In genomic region chr9:123844468-123844867, GRCm38 (mm10) we compare ENCODE assay signal across 20 mouse cellular contexts. TPM values are rescaled to one million over a fixed set of nuclear protein-coding genes. Genes with fewer than 3 reads are reported as not detected.
A peak's percentile ranks its signal among the peaks of the same experiment; 100 is the strongest.
DNase-seq lines count a peak whose midpoint lies in the region; ATAC-seq and TF ChIP-seq lines count a peak whose summit lies in the region.
"Had no signal": no experiment of that assay in that cellular context is flagged by ENCODE, and none has a peak within 500 bp of the region (broad histone marks: within the 10 kb centered on the region; RNA-seq: fewer than 3 reads in every experiment).

No protein-coding gene starts in this region.

- H3K9ac ChIP-seq in liver, embryonic 12.5 days: no peak overlapping the region
- no peak overlapping the region for H3K9ac ChIP-seq in stomach, postnatal 0 days (ENCODE audit: low read length)
- no peak overlapping the region for H3K9ac ChIP-seq in hindbrain, embryonic 13.5 days
- H3K9ac ChIP-seq: limb, embryonic 12.5 days; midbrain, embryonic 15.5 days had no signal

- TF ChIP-seq CTCF in gastrocnemius, adult 2 months (IDR thresholded peaks at IDR 0.05): no peak
- TF ChIP-seq CTCF in stomach, postnatal 0 days (IDR thresholded peaks at IDR 0.05; ENCODE audit: low read depth): no peak

- no peaks in the 10 kb centered on the region for H3K9me3 ChIP-seq in megakaryocyte, embryonic 14.5 days
- H3K9me3 ChIP-seq in liver, embryonic 12.5 days (replicated peaks): no peaks in the 10 kb centered on the region
- no peaks in the 10 kb centered on the region for H3K9me3 ChIP-seq in stomach, postnatal 0 days (ENCODE audit: control insufficient read depth, low read length)
- no peaks in the 10 kb centered on the region for H3K9me3 ChIP-seq in hindbrain, embryonic 13.5 days
- H3K9me3 ChIP-seq: G1E; limb, embryonic 12.5 days; midbrain, embryonic 15.5 days had no signal

- peaks cover 76% of the 10 kb centered on the region for H3K4me1 ChIP-seq in megakaryocyte, embryonic 14.5 days
- peaks cover 51% of the 10 kb centered on the region for H3K4me1 ChIP-seq in liver, embryonic 12.5 days
- no peaks in the 10 kb centered on the region for H3K4me1 ChIP-seq in stomach, postnatal 0 days (replicated peaks; ENCODE audit: control insufficient read depth, insufficient read depth)
- no peaks in the 10 kb centered on the region for H3K4me1 ChIP-seq in hindbrain, embryonic 13.5 days (replicated peaks)
- H3K4me1 ChIP-seq: limb, embryonic 12.5 days; midbrain, embryonic 15.5 days had no signal

- DNase-seq in gastrocnemius, adult 2 months: no peak
- no peak for DNase-seq in gastrocnemius, postnatal 4 days (ENCODE audit: low spot score in 2 of 2)
- no peak for DNase-seq in stomach, postnatal 0 days (ENCODE audit: low spot score)
- no peak for DNase-seq in frontal cortex, postnatal 14 days (ENCODE audit: low spot score in 2 of 2)
- DNase-seq: cerebellum, adult 8-10 months had no signal

- 74% methylated on average over 3 of the region's 3 CpGs for WGBS in liver, embryonic 12.5 days (ENCODE audit: insufficient replicate concordance)
- 76% methylated on average over 3 of the region's 3 CpGs for WGBS in stomach, postnatal 0 days
- WGBS in hindbrain, embryonic 13.5 days: 86% methylated on average over 3 of the region's 3 CpGs

- peak overlapping the region; percentile 95 for H3K27ac ChIP-seq in gastrocnemius, adult 2 months
- H3K27ac ChIP-seq in liver, embryonic 12.5 days: peak overlapping the region; percentile 81
- H3K27ac ChIP-seq in stomach, postnatal 0 days (replicated peaks): peak overlapping the region; percentile 30; the same call in 1 of the 2 replicates
- H3K27ac ChIP-seq in hindbrain, embryonic 13.5 days: no peak overlapping the region
- H3K27ac ChIP-seq: hindbrain, postnatal 0 days; limb, embryonic 12.5 days; midbrain, embryonic 15.5 days had no signal

- H3K4me2 ChIP-seq in liver, embryonic 12.5 days: peak overlapping the region; percentile 40; the same call in 1 of the 2 replicates
- H3K4me2 ChIP-seq in stomach, postnatal 0 days (replicated peaks; ENCODE audit: low read depth): no peak overlapping the region
- no peak overlapping the region for H3K4me2 ChIP-seq in hindbrain, embryonic 13.5 days
- H3K4me2 ChIP-seq: limb, embryonic 12.5 days; midbrain, embryonic 15.5 days had no signal

- no peak for ATAC-seq in megakaryocyte, adult 5-6 weeks (ENCODE audit: poor library complexity, severe bottlenecking)
- ATAC-seq in liver, embryonic 12.5 days: no peak
- ATAC-seq in stomach, postnatal 0 days (ENCODE audit: low FRiP score, low TSS enrichment): no peak
- no peak for ATAC-seq in hindbrain, embryonic 13.5 days (ENCODE audit: low FRiP score)
- ATAC-seq: CD4-positive, CD25-positive, alpha-beta regulatory T cell, adult 4 months; hindbrain, postnatal 0 days; intestine, postnatal 0 days; midbrain, embryonic 15.5 days had no signal

- intact Hi-C loops in gastrocnemius, adult 2 months (cut with DNase I): loop anchor here (5.0 kb wide), 1 partner anchor 578 kb away; no protein-coding TSS in a partner anchor

- H3K4me3 ChIP-seq in gastrocnemius, adult 2 months: peak overlapping the region; percentile 59
- H3K4me3 ChIP-seq in megakaryocyte, embryonic 14.5 days (replicated peaks): peak overlapping the region; percentile 86
- H3K4me3 ChIP-seq in liver, embryonic 12.5 days: no peak overlapping the region
- H3K4me3 ChIP-seq in stomach, postnatal 0 days (ENCODE audit: low read depth, low read length): no peak overlapping the region
- no peak overlapping the region for H3K4me3 ChIP-seq in hindbrain, embryonic 13.5 days
- H3K4me3 ChIP-seq: limb, embryonic 12.5 days; midbrain, embryonic 15.5 days had no signal

- no peak for TF ChIP-seq EP300 in stomach, postnatal 0 days (optimal IDR thresholded peaks at IDR 0.05)

- H3K36me3 ChIP-seq in megakaryocyte, embryonic 14.5 days (replicated peaks; ENCODE audit: low read length): peaks cover 77% of the 10 kb centered on the region
- H3K36me3 ChIP-seq in liver, embryonic 12.5 days: peaks cover 42% of the 10 kb centered on the region
- peaks cover 11% of the 10 kb centered on the region; the same call in 1 of the 2 replicates for H3K36me3 ChIP-seq in stomach, postnatal 0 days (ENCODE audit: control insufficient read depth, insufficient read depth, low read length)
- peaks cover 9% of the 10 kb centered on the region for H3K36me3 ChIP-seq in hindbrain, embryonic 13.5 days
- H3K36me3 ChIP-seq: midbrain, embryonic 15.5 days had no signal

- H3K27me3 ChIP-seq in megakaryocyte, embryonic 14.5 days (replicated peaks): no peaks in the 10 kb centered on the region
- H3K27me3 ChIP-seq in liver, embryonic 12.5 days (replicated peaks): no peaks in the 10 kb centered on the region
- H3K27me3 ChIP-seq in stomach, postnatal 0 days (ENCODE audit: control insufficient read depth, insufficient read depth, low read length): no peaks in the 10 kb centered on the region
- no peaks in the 10 kb centered on the region for H3K27me3 ChIP-seq in hindbrain, embryonic 13.5 days
- H3K27me3 ChIP-seq: limb, embryonic 12.5 days; midbrain, embryonic 15.5 days had no signal

RNA-seq across cellular contexts. Expression of gene Fyco1, which starts 7.2 kb away (rescaled TPM):
- total RNA-seq in gastrocnemius, adult 2 months (2021): 100 to 1,000 TPM; 160 to 205 TPM
- total RNA-seq in gastrocnemius, postnatal 4 days (2021): 100 to 1,000 TPM; 130 to 141 TPM
- 1.9 and 5.3 TPM in 2 replicates for polyA plus RNA-seq in megakaryocyte, embryonic 14.5 days (2012; ENCODE audit: insufficient read depth, low replicate concordance)
- total RNA-seq in megakaryocyte, adult 5-6 weeks (2015): 20.3 and 24.4 TPM in 2 replicates
- 18.2 and 22.2 TPM in 2 replicates for total RNA-seq in megakaryocyte, adult 5-6 weeks (2017)
- 5.4 and 5.6 TPM in 2 replicates for polyA plus RNA-seq in liver, embryonic 12.5 days (2016; fragmentation: Nextera tagmentation; extraction: Ambion mirVana)
- polyA plus RNA-seq in stomach, postnatal 0 days (2015; fragmentation: Nextera tagmentation; extraction: Ambion mirVana): 6.8 and 6.9 TPM in 2 replicates
- 11.7 and 12.0 TPM in 2 replicates for polyA plus RNA-seq in hindbrain, embryonic 13.5 days (2015; fragmentation: Nextera tagmentation; extraction: Ambion mirVana)

RNA-seq across cellular contexts. Expression of gene Xcr1, which starts 17.4 kb away (rescaled TPM):
- total RNA-seq in gastrocnemius, adult 2 months (2021): not detected
- not detected for total RNA-seq in gastrocnemius, postnatal 4 days (2021)
- not detected in 2 replicates for polyA plus RNA-seq in megakaryocyte, embryonic 14.5 days (2012; ENCODE audit: insufficient read depth, low replicate concordance)
- total RNA-seq in megakaryocyte, adult 5-6 weeks (2015): 0.16 TPM in 1 of 2 replicates, not detected in the other
- total RNA-seq in megakaryocyte, adult 5-6 weeks (2017): 0.18 and 0.33 TPM in 2 replicates
- polyA plus RNA-seq in liver, embryonic 12.5 days (2016; fragmentation: Nextera tagmentation; extraction: Ambion mirVana): not detected in 2 replicates
- polyA plus RNA-seq in stomach, postnatal 0 days (2015; fragmentation: Nextera tagmentation; extraction: Ambion mirVana): 0.02 and 0.04 TPM in 2 replicates
- polyA plus RNA-seq in hindbrain, embryonic 13.5 days (2015; fragmentation: Nextera tagmentation; extraction: Ambion mirVana): 0.08 and 0.17 TPM in 2 replicates
- total RNA-seq: gastrocnemius, postnatal 25 days; hindbrain, postnatal 0 days; layer of hippocampus, postnatal 14 days had no signal
- polyA plus RNA-seq: G1E; kidney, embryonic 16.5 days; stomach, embryonic 16.5 days had no signal

RNA-seq across cellular contexts. Expression of gene Cxcr6, which starts 38.2 kb away (rescaled TPM):
- under 1 TPM in 1 of 2 experiments, not detected in 1; 0.15 TPM for total RNA-seq in gastrocnemius, adult 2 months (2021)
- not detected for total RNA-seq in gastrocnemius, postnatal 4 days (2021)
- not detected in 2 replicates for polyA plus RNA-seq in megakaryocyte, embryonic 14.5 days (2012; ENCODE audit: insufficient read depth, low replicate concordance)
- 1.4 and 3.7 TPM in 2 replicates for total RNA-seq in megakaryocyte, adult 5-6 weeks (2015)
- 0.89 and 2.7 TPM in 2 replicates for total RNA-seq in megakaryocyte, adult 5-6 weeks (2017)
- polyA plus RNA-seq in liver, embryonic 12.5 days (2016; fragmentation: Nextera tagmentation; extraction: Ambion mirVana): 0.06 and 0.13 TPM in 2 replicates
- 0.41 and 0.44 TPM in 2 replicates for polyA plus RNA-seq in stomach, postnatal 0 days (2015; fragmentation: Nextera tagmentation; extraction: Ambion mirVana)
- polyA plus RNA-seq in hindbrain, embryonic 13.5 days (2015; fragmentation: Nextera tagmentation; extraction: Ambion mirVana): 0.12 TPM in 1 of 2 replicates, not detected in the other
- total RNA-seq: adrenal gland, postnatal 14 days; gastrocnemius, postnatal 25 days; hindbrain, postnatal 0 days; layer of hippocampus, postnatal 14 days had no signal
- polyA plus RNA-seq: G1E; hindbrain, postnatal 0 days had no signal

Comparison
In these comparisons a context has a peak if more than half of its experiments do, and no peak if none do; other contexts are left out.
1. H3K4me3 ChIP-seq: peak in gastrocnemius, adult 2 months (single experiment) and megakaryocyte, embryonic 14.5 days (single experiment); none in liver, embryonic 12.5 days (single experiment), stomach, postnatal 0 days (single experiment) and hindbrain, embryonic 13.5 days (single experiment).